Mouse (Mus musculus) stomach, embryonic 16.5 days (tissue): ENCODE data around the gene Got2. TPM values are rescaled to one million over a fixed set of nuclear protein-coding genes. Genes with fewer than 3 reads are reported as not detected.

Source experiments
- ATAC-seq: fragments of 200-750 bp; cut with Nextera tagmentation; 2 replicates; pipeline ENCODE4 v1.8.0; 2017; ENCODE audit warnings: moderate number of reproducible peaks, moderate TSS enrichment; ENCODE audit not compliant: insufficient read depth, low FRiP score
- H3K27ac ChIP-seq: fragments of 300-500 bp; sonication (generic); 2 replicates; pipeline ENCODE4 v1.5.1; 2014; ENCODE audit warnings: low read length
- H3K27me3 ChIP-seq: fragments of 300-500 bp; sonication (generic); 2 replicates; pipeline ENCODE4 v1.6.1; 2014; ENCODE audit warnings: low read length, control low read depth, mixed read lengths; ENCODE audit not compliant: control insufficient read depth, insufficient read depth
- H3K36me3 ChIP-seq: fragments of 300-500 bp; sonication (generic); 2 replicates; pipeline ENCODE4 v1.6.1; 2014; ENCODE audit warnings: low read length; ENCODE audit not compliant: control insufficient read depth, insufficient read depth
- H3K4me1 ChIP-seq: fragments of 300-500 bp; sonication (generic); 2 replicates; pipeline ENCODE4 v1.6.1; 2014; ENCODE audit warnings: low read length, control low read depth, mixed read lengths; ENCODE audit not compliant: control insufficient read depth, insufficient read depth
- H3K4me2 ChIP-seq: fragments of 300-500 bp; sonication (generic); 2 replicates; pipeline ENCODE4 v1.6.1; 2014; ENCODE audit warnings: low read depth, low read length, mixed read lengths
- H3K4me3 ChIP-seq: fragments of 300-500 bp; sonication (generic); replicated peaks from 2 replicates; pipeline ENCODE4 v1.5.1; 2014; ENCODE audit warnings: mild to moderate bottlenecking, low read length
- H3K9ac ChIP-seq: fragments of 300-500 bp; sonication (generic); 2 replicates; pipeline ENCODE4 v1.6.1; 2014; ENCODE audit warnings: low read length
- H3K9me3 ChIP-seq: fragments of 300-500 bp; sonication (generic); replicated peaks from 2 replicates; pipeline ENCODE4 v1.6.1; 2016; ENCODE audit warnings: low read length, control low read depth; ENCODE audit not compliant: control insufficient read depth
- WGBS: fragments of 180-500 bp; shearing (Covaris S2); extraction: QIAGEN DNeasy Blood & Tissue Kit; methylation state at CpG from one replicate; pipeline ENCODE4 v1.1.7; 2014; 5-methylcytosine and 5-hydroxymethylcytosine counted together
- polyA plus RNA-seq: library from polyadenylated mRNA; unstranded; fragments of >200 nt; fragmentation: Nextera tagmentation; extraction: Ambion mirVana; gene quantifications from 2 replicates; pipeline ENCODE4 v1.2.1, GENCODE M21; 2015

Gene Got2
- polyA plus RNA-seq, 1 experiment from 2014 or later, result 186 TPM

- ATAC-seq, result no peak
- peaks cover 8% of the 10 kb centered on the region for H3K4me1 ChIP-seq
- H3K9ac ChIP-seq, result no peak overlapping the region
- no peaks in the 10 kb centered on the region for H3K9me3 ChIP-seq
- no peak overlapping the region for H3K4me2 ChIP-seq
- H3K27me3 ChIP-seq, result no peaks in the 10 kb centered on the region
- 88% methylated on average over 2 of the region's 2 CpGs for WGBS
- no peaks in the 10 kb centered on the region for H3K36me3 ChIP-seq
- H3K4me3 ChIP-seq, result no peak overlapping the region
- H3K27ac ChIP-seq, result no peak overlapping the region
These were observed 38.0 kb downstream of the Got2 start for GRCm38 (mm10) chr8:95850326-95850725.

GRCm38 (mm10) chr8:95848734-95849464, 39.4 kb downstream of the Got2 start:
- no peak for ATAC-seq
- WGBS, result 86% methylated on average over 19 of the region's 19 CpGs
- Histone ChIP-seq H3K9me3 (no peaks in the 10 kb centered on the region), H3K4me2 (no peak overlapping the region), H3K4me1 (peaks cover 8% of the 10 kb centered on the region), H3K9ac (no peak overlapping the region), H3K27ac (no peak overlapping the region), H3K36me3 (no peaks in the 10 kb centered on the region; the same call in 1 of the 2 replicates), H3K4me3 (no peak overlapping the region), H3K27me3 (no peaks in the 10 kb centered on the region)

- ATAC-seq, result no peak
- Histone ChIP-seq H3K27ac (no peak overlapping the region), H3K4me2 (no peak overlapping the region), H3K27me3 (no peaks in the 10 kb centered on the region), H3K4me3 (no peak overlapping the region), H3K36me3 (no peaks in the 10 kb centered on the region; the same call in 1 of the 2 replicates), H3K4me1 (peaks cover 8% of the 10 kb centered on the region), H3K9me3 (no peaks in the 10 kb centered on the region), H3K9ac (no peak overlapping the region)
- WGBS, result 77% methylated on average over 24 of the region's 24 CpGs
These were observed 40.2 kb downstream of the Got2 start for GRCm38 (mm10) chr8:95848061-95848551.

GRCm38 (mm10) chr8:95845026-95845425, 43.3 kb downstream of the Got2 start:
- H3K27ac ChIP-seq, result no peak overlapping the region
- H3K9ac ChIP-seq, result no peak overlapping the region
- no peaks in the 10 kb centered on the region for H3K4me1 ChIP-seq
- no peaks in the 10 kb centered on the region for H3K27me3 ChIP-seq
- H3K36me3 ChIP-seq, result no peaks in the 10 kb centered on the region; the same call in 1 of the 2 replicates
- H3K4me2 ChIP-seq, result no peak overlapping the region
- no peaks in the 10 kb centered on the region for H3K9me3 ChIP-seq
- no peak for ATAC-seq
- WGBS, result 88% methylated on average over 7 of the region's 7 CpGs
- H3K4me3 ChIP-seq, result no peak overlapping the region

GRCm38 (mm10) chr8:95843968-95844367, 44.4 kb downstream of the Got2 start:
- 97% methylated on average over 6 of the region's 6 CpGs for WGBS
- no peak for ATAC-seq
- H3K4me3 ChIP-seq, result no peak overlapping the region
- H3K27me3 ChIP-seq, result no peaks in the 10 kb centered on the region
- H3K9ac ChIP-seq, result no peak overlapping the region
- H3K4me1 ChIP-seq, result no peaks in the 10 kb centered on the region
- H3K9me3 ChIP-seq, result no peaks in the 10 kb centered on the region
- H3K27ac ChIP-seq, result no peak overlapping the region
- H3K36me3 ChIP-seq, result no peaks in the 10 kb centered on the region; the same call in 1 of the 2 replicates
- no peak overlapping the region for H3K4me2 ChIP-seq

- no peaks in the 10 kb centered on the region; the same call in 1 of the 2 replicates for H3K36me3 ChIP-seq
- 87% methylated on average over 15 of the region's 15 CpGs for WGBS
These were observed 46.9 kb downstream of the Got2 start for GRCm38 (mm10) chr8:95841436-95841835.

GRCm38 (mm10) chr8:95839289-95839688, 49.1 kb downstream of the Got2 start:
- H3K36me3 ChIP-seq, result no peaks in the 10 kb centered on the region
- WGBS, result 98% methylated on average over 4 of the region's 4 CpGs
- no peaks in the 10 kb centered on the region for H3K4me1 ChIP-seq
- H3K27ac ChIP-seq, result no peak overlapping the region
- no peaks in the 10 kb centered on the region for H3K27me3 ChIP-seq
- no peak for ATAC-seq
- no peak overlapping the region for H3K4me2 ChIP-seq
- no peaks in the 10 kb centered on the region for H3K9me3 ChIP-seq
- H3K9ac ChIP-seq, result no peak overlapping the region
- H3K4me3 ChIP-seq, result no peak overlapping the region

More at GRCm38 (mm10) chr8:95841436-95841835, 46.9 kb downstream of the Got2 start:
- no peaks in the 10 kb centered on the region for H3K27me3 ChIP-seq
- no peak overlapping the region for H3K9ac ChIP-seq
- no peaks in the 10 kb centered on the region for H3K4me1 ChIP-seq
- H3K4me2 ChIP-seq, result no peak overlapping the region
- H3K4me3 ChIP-seq, result no peak overlapping the region
- H3K27ac ChIP-seq, result no peak overlapping the region
- no peaks in the 10 kb centered on the region for H3K9me3 ChIP-seq
- no peak for ATAC-seq

- H3K36me3 ChIP-seq, result no peaks in the 10 kb centered on the region
- no peak overlapping the region for H3K27ac ChIP-seq
- H3K9me3 ChIP-seq, result no peaks in the 10 kb centered on the region
- ATAC-seq, result no peak
- H3K9ac ChIP-seq, result no peak overlapping the region
- WGBS, result 93% methylated on average over 10 of the region's 10 CpGs
- peaks cover 6% of the 10 kb centered on the region; the same call in 1 of the 2 replicates for H3K4me1 ChIP-seq
- no peaks in the 10 kb centered on the region for H3K27me3 ChIP-seq
- H3K4me3 ChIP-seq, result no peak overlapping the region
- H3K4me2 ChIP-seq, result no peak overlapping the region
These were observed 51.1 kb downstream of the Got2 start for GRCm38 (mm10) chr8:95837266-95837665.

- Histone ChIP-seq H3K27me3 (no peaks in the 10 kb centered on the region), H3K9me3 (no peaks in the 10 kb centered on the region), H3K27ac (no peak overlapping the region), H3K4me2 (no peak overlapping the region), H3K36me3 (no peaks in the 10 kb centered on the region), H3K9ac (no peak overlapping the region), H3K4me3 (no peak overlapping the region), H3K4me1 (peaks cover 6% of the 10 kb centered on the region; the same call in 1 of the 2 replicates)
- 66% methylated on average over 4 of the region's 4 CpGs for WGBS
- ATAC-seq, result no peak
These were observed 52.5 kb downstream of the Got2 start for GRCm38 (mm10) chr8:95835891-95836290.
